8 mouse cellular contexts compared by ENCODE assay signal in the genomic region with DNA sequence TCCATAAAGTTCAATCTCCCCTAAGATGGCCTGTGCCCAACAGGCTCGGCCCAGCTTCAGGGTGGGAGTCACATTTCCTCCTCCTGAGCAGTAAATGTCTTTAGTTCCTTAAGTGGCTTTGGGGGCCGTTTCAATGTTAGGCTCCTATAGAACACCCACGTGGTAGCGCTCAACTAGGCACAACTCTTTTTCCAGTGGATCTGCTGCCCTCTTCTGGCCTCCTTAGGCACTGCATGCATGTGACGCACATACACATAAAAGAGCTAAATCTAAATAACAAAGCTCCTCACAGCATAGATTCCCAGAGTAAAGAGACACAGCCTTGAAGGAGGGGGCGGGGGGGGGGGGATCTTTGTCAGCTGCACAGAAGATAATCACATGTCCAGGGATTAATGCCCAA.
DNase-seq lines count a peak whose midpoint lies in the region; ATAC-seq and TF ChIP-seq lines count a peak whose summit lies in the region.

No protein-coding gene starts in this region.

- H3K4me1 ChIP-seq in midbrain, embryonic 10.5 days, result no peaks in the 10 kb centered on the region
- no peaks in the 10 kb centered on the region for H3K4me1 ChIP-seq in midbrain, embryonic 13.5 days (replicated peaks)

- intact Hi-C loops in gastrocnemius, adult 2 months (cut with DNase I), result no loop called here
- intact Hi-C loops in heart, postnatal 36 days (cut with DNase I), result no loop called here

- H3K9ac ChIP-seq in midbrain, embryonic 13.5 days (replicated peaks), result no peak overlapping the region

- no peak overlapping the region for H3K27ac ChIP-seq in gastrocnemius, adult 2 months
- H3K27ac ChIP-seq in midbrain, embryonic 10.5 days (replicated peaks), result no peak overlapping the region
- H3K27ac ChIP-seq in midbrain, embryonic 13.5 days, result no peak overlapping the region

- no peak overlapping the region for H3K4me2 ChIP-seq in midbrain, embryonic 13.5 days (replicated peaks)

- H3K27me3 ChIP-seq in midbrain, embryonic 10.5 days (ENCODE audit: low read depth, poor library complexity, severe bottlenecking), result no peaks in the 10 kb centered on the region
- H3K27me3 ChIP-seq in midbrain, embryonic 13.5 days, result no peaks in the 10 kb centered on the region

- peak; percentile 28; the same call in 1 of the 2 replicates for TF ChIP-seq CTCF in gastrocnemius, adult 2 months (IDR thresholded peaks at IDR 0.05)

- 57% methylated on average over 6 of the region's 6 CpGs for whole genome bisulfite sequencing in midbrain, embryonic 10.5 days
- 56% methylated on average over 6 of the region's 6 CpGs for WGBS in midbrain, embryonic 13.5 days

- no peak overlapping the region for H3K4me3 ChIP-seq in gastrocnemius, adult 2 months
- no peak overlapping the region for H3K4me3 ChIP-seq in midbrain, embryonic 10.5 days
- no peak overlapping the region for H3K4me3 ChIP-seq in midbrain, embryonic 13.5 days (replicated peaks)

- no peak for ATAC-seq in midbrain, embryonic 13.5 days

- H3K9me3 ChIP-seq in midbrain, embryonic 10.5 days (replicated peaks), result no peaks in the 10 kb centered on the region; the same call in 1 of the 2 replicates
- H3K9me3 ChIP-seq in midbrain, embryonic 13.5 days, result no peaks in the 10 kb centered on the region

- H3K36me3 ChIP-seq in midbrain, embryonic 10.5 days, result no peaks in the 10 kb centered on the region
- no peaks in the 10 kb centered on the region for H3K36me3 ChIP-seq in midbrain, embryonic 13.5 days

- no peak for DNase-seq in gastrocnemius, adult 2 months
- no peak for DNase-seq in gastrocnemius, adult 8-10 months (ENCODE audit: low spot score in 2 of 2)
- DNase-seq in midbrain, embryonic 10.5 days (ENCODE audit: low spot score), result peak; percentile 33
- DNase-seq in embryo, embryonic 9.5 days (ENCODE audit: extremely low spot score), result peak; percentile 28
- DNase-seq in retina, postnatal 1 day, result peak; percentile 17
- DNase-seq in heart, postnatal 36 days, result no peak
- no peak for DNase-seq in adrenal gland, postnatal 14 days

Comparison
In these comparisons a context has a peak if more than half of its experiments do, and no peak if none do; other contexts are left out.
1. DNase-seq: peak in midbrain, embryonic 10.5 days (single experiment), embryo, embryonic 9.5 days (single experiment) and retina, postnatal 1 day (single experiment); none in gastrocnemius, adult 2 months (single experiment), gastrocnemius, adult 8-10 months (0 of 2), heart, postnatal 36 days (0 of 2) and adrenal gland, postnatal 14 days (single experiment).